Mouse (Mus musculus): ENCODE results near the gene Unc5b.

- TF ChIP-seq CTCF (IDR thresholded peaks at IDR 0.05; ENCODE audit: low read depth) = no peak
- TF ChIP-seq EP300 (IDR thresholded peaks at IDR 0.05; ENCODE audit: low read depth) = no peak
Measured at GRCm38 (mm10) chr10:60803971-60804370, 27.4 kb downstream of the Unc5b start.

Measured in liver, embryonic 14.5 days (tissue).